Mouse (Mus musculus) hindbrain, embryonic 12.5 days (tissue): ENCODE measurements around the gene Pds5b. TPM values are rescaled to one million over a fixed set of nuclear protein-coding genes. Genes with fewer than 3 reads are reported as not detected.

ENCODE experiments used
- ATAC-seq: fragments of 200-750 bp; cut with Nextera tagmentation; 2 replicates; pipeline ENCODE4 v1.8.0; 2017; ENCODE audit warnings: moderate TSS enrichment; ENCODE audit not compliant: low FRiP score
- H3K27ac ChIP-seq: fragments of 300-500 bp; sonication (generic); 2 replicates; pipeline ENCODE4 v1.5.1; 2016; ENCODE audit warnings: mild to moderate bottlenecking
- H3K27me3 ChIP-seq: fragments of 300-500 bp; sonication (generic); 2 replicates; pipeline ENCODE4 v1.6.1; 2016; ENCODE audit warnings: mild to moderate bottlenecking
- H3K36me3 ChIP-seq: fragments of 300-500 bp; sonication (generic); 2 replicates; pipeline ENCODE4 v1.6.1; 2016; ENCODE audit warnings: mild to moderate bottlenecking
- H3K4me1 ChIP-seq: fragments of 300-500 bp; sonication (generic); 2 replicates; pipeline ENCODE4 v1.6.1; 2016
- H3K4me2 ChIP-seq: fragments of 300-500 bp; sonication (generic); replicated peaks from 2 replicates; pipeline ENCODE4 v1.6.1; 2016; ENCODE audit warnings: mild to moderate bottlenecking
- H3K4me3 ChIP-seq: fragments of 300-500 bp; sonication (generic); 2 replicates; pipeline ENCODE4 v1.5.1; 2016; ENCODE audit warnings: mild to moderate bottlenecking
- H3K9ac ChIP-seq: fragments of 300-500 bp; sonication (generic); 2 replicates; pipeline ENCODE4 v1.6.1; 2016; ENCODE audit warnings: mild to moderate bottlenecking, moderate library complexity
- H3K9me3 ChIP-seq: fragments of 300-500 bp; sonication (generic); replicated peaks from 2 replicates; pipeline ENCODE4 v1.6.1; 2016; ENCODE audit warnings: mild to moderate bottlenecking
- WGBS: fragments of 180-500 bp; shearing (Covaris S2); methylation state at CpG from one replicate; pipeline ENCODE4 v1.1.7; 2016; 5-methylcytosine and 5-hydroxymethylcytosine counted together
- polyA plus RNA-seq: library from polyadenylated mRNA; unstranded; fragments of >200 nt; fragmentation: Nextera tagmentation; extraction: Ambion mirVana; gene quantifications from 2 replicates; pipeline ENCODE4 v1.2.1, GENCODE M21; 2016

The Pds5b gene
- polyA plus RNA-seq, 1 experiment from 2014 or later, result 38.6 TPM

DNA sequence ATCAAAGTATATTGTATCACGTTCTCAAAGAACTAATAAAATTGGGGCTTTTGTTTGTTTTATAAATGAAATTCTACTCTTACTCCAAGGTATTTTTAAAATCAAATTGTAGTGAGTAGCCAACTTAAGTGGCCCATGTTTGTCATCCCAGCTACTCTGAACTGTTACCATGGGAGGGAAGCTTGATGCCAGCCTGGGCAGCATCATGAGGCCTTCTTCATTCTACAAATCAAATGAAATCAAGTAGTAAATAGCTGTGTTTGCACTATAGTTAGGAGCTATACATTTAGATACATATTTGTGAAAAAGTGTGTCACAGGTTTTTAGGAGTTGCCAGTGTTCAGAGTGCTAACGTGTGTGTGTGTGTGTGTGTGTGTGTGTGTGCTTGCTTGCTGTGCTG is 126.5 kb downstream of the Pds5b start:
- no peaks in the 10 kb centered on the region for H3K27me3 ChIP-seq

GRCm38 (mm10) chr5:150814111-150814990 is 140.8 kb downstream of the Pds5b start:
- Histone ChIP-seq H3K4me3 (no peak overlapping the region), H3K4me2 (no peak overlapping the region), H3K9ac (no peak overlapping the region), H3K4me1 (0 out of 2 replicates have a peak, but pooled peaks cover 5% of the 10 kb centered on the region), H3K9me3 (no peaks in the 10 kb centered on the region), H3K36me3 (peaks cover 3% of the 10 kb centered on the region; the same call in 1 of the 2 replicates), H3K27me3 (no peaks in the 10 kb centered on the region), H3K27ac (no peak overlapping the region)
- WGBS, result 65% methylated on average over 13 of the region's 13 CpGs
- ATAC-seq, result no peak

More for the DNA sequence above, 126.5 kb downstream of the Pds5b start:
- WGBS, result 95% methylated on average over 2 of the region's 2 CpGs
- no peak for ATAC-seq
- Histone ChIP-seq H3K4me2 (no peak overlapping the region), H3K4me1 (no peaks in the 10 kb centered on the region), H3K9me3 (no peaks in the 10 kb centered on the region), H3K9ac (no peak overlapping the region), H3K4me3 (no peak overlapping the region), H3K27ac (no peak overlapping the region), H3K36me3 (peaks cover 48% of the 10 kb centered on the region)

DNA sequence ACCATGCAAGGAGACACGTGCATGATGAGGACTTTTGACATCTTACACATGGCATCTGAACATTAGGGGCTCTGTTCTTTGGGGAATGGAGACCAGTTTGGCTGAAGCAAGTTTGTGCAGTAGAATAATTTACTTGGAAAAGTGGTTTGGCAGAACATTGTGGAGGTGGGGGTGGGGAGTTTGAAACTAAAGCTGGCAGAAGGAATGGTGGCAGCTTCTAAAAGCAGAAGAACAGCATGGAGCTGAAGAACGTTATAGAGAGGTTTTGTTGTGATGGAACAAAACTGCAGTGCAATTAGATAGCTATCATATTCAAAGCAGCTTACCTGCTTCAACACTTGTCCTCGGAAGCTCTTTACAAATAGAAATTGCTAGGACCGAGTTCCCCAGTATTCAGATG is 141.9 kb downstream of the Pds5b start:
- H3K27me3 ChIP-seq, result no peaks in the 10 kb centered on the region
- H3K9ac ChIP-seq, result no peak overlapping the region
- 0 out of 2 replicates have a peak, but pooled peaks cover 5% of the 10 kb centered on the region for H3K4me1 ChIP-seq
- H3K36me3 ChIP-seq, result peaks cover 3% of the 10 kb centered on the region; the same call in 1 of the 2 replicates
- no peak overlapping the region for H3K4me2 ChIP-seq
- ATAC-seq, result no peak
- no peak overlapping the region for H3K4me3 ChIP-seq
- no peak overlapping the region for H3K27ac ChIP-seq
- H3K9me3 ChIP-seq, result no peaks in the 10 kb centered on the region
- WGBS, result 87% methylated on average over 4 of the region's 4 CpGs

DNA sequence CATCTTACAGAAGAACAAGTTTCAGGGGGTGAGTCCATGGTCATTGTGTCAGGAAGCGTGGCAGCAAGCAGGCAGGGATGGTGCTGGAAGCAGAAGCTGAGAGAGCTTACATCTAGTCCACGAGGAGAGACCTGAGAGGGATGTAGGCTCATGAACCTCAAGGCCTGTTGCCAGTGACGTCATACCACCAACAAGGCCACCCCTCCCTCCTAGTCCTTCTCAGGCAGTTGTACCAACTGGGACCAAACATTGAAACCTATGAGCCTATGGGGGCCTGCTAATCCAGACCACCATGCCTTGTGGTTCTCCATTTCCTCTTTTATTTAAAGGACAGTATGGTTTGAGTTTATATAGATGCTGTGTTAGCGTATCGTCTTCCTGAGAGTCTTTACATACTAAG is 143.2 kb downstream of the Pds5b start:
- 88% methylated on average over 5 of the region's 5 CpGs for WGBS
- H3K36me3 ChIP-seq, result 0 out of 2 replicates have a peak, but pooled peaks cover 3% of the 10 kb centered on the region

DNA sequence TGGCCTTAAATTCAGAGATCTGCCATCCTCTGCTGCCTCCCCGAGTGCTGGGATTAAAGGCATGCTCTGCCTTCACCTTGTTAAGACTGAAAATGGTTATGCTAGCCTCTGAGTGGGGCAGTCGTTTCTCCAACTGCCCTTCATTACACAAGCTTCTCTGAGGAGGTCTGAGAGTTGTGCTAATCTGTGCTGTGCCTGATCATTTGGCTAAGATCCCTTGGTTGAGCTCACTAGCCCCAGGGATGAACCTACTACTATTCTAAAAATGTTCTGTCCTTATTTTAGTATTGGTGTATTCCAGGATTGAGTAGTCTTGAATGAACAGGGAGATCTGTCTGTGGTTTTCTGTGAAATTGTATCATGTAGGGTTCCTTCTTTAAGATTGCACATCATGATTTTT is 144.5 kb downstream of the Pds5b start:
- Histone ChIP-seq H3K9ac (no peak overlapping the region), H3K4me1 (0 out of 2 replicates have a peak, but pooled peaks cover 5% of the 10 kb centered on the region), H3K27me3 (no peaks in the 10 kb centered on the region), H3K9me3 (no peaks in the 10 kb centered on the region; the same call in 1 of the 2 replicates), H3K36me3 (0 out of 2 replicates have a peak, but pooled peaks cover 3% of the 10 kb centered on the region), H3K27ac (no peak overlapping the region), H3K4me2 (no peak overlapping the region), H3K4me3 (no peak overlapping the region)
- WGBS, result 77% methylated on average over 2 of the region's 2 CpGs
- ATAC-seq, result no peak

More for the DNA sequence above, 143.2 kb downstream of the Pds5b start:
- H3K9ac ChIP-seq, result no peak overlapping the region
- no peak overlapping the region for H3K27ac ChIP-seq
- H3K4me1 ChIP-seq, result 0 out of 2 replicates have a peak, but pooled peaks cover 5% of the 10 kb centered on the region
- no peak overlapping the region for H3K4me2 ChIP-seq
- no peaks in the 10 kb centered on the region for H3K27me3 ChIP-seq
- no peak overlapping the region for H3K4me3 ChIP-seq
- H3K9me3 ChIP-seq, result no peaks in the 10 kb centered on the region
- no peak for ATAC-seq

- no peak for ATAC-seq
- WGBS, result 81% methylated on average over 4 of the region's 4 CpGs
- Histone ChIP-seq H3K27ac (no peak overlapping the region), H3K4me2 (no peak overlapping the region), H3K36me3 (0 out of 2 replicates have a peak, but pooled peaks cover 3% of the 10 kb centered on the region), H3K27me3 (no peaks in the 10 kb centered on the region), H3K9me3 (no peaks in the 10 kb centered on the region; the same call in 1 of the 2 replicates), H3K4me1 (0 out of 2 replicates have a peak, but pooled peaks cover 3% of the 10 kb centered on the region), H3K4me3 (no peak overlapping the region), H3K9ac (no peak overlapping the region)
Observed at GRCm38 (mm10) chr5:150818886-150819285, 145.3 kb downstream of the Pds5b start.

DNA sequence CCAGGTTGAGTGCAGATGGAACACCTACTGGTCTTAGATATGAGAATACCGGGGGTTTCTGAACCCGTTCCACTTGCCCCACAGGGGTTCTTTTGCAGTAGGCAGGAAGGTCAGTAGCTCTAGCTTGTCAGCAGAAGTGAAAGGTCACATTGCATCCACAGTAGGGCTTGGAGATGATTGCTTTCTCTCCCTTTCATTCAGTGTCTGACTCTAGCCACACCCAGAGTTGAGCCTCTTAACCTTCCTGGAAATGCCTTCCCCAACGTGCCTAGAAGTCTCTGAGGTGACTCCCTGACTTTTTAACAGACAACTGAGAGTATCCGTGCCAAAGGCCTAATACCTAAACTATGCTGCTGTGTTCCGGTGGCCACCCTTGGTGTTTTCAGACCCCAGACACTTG is 146.0 kb downstream of the Pds5b start:
- Histone ChIP-seq H3K27ac (no peak overlapping the region), H3K4me2 (no peak overlapping the region), H3K9ac (no peak overlapping the region), H3K36me3 (0 out of 2 replicates have a peak, but pooled peaks cover 3% of the 10 kb centered on the region), H3K9me3 (no peaks in the 10 kb centered on the region; the same call in 1 of the 2 replicates), H3K4me1 (no peaks in the 10 kb centered on the region), H3K4me3 (no peak overlapping the region), H3K27me3 (no peaks in the 10 kb centered on the region)
- WGBS, result 78% methylated on average over 5 of the region's 5 CpGs
- ATAC-seq, result no peak

GRCm38 (mm10) chr5:150821152-150821551 is 147.6 kb downstream of the Pds5b start:
- WGBS, result 88% methylated on average over 4 of the region's 4 CpGs
- no peak overlapping the region for H3K4me2 ChIP-seq
- no peak for ATAC-seq

GRCm38 (mm10) chr5:150822781-150823180 is 149.2 kb downstream of the Pds5b start:
- no peak overlapping the region for H3K27ac ChIP-seq
- no peaks in the 10 kb centered on the region for H3K4me1 ChIP-seq
- ATAC-seq, result no peak
- H3K4me3 ChIP-seq, result no peak overlapping the region
- no peaks in the 10 kb centered on the region for H3K36me3 ChIP-seq
- no peak overlapping the region for H3K4me2 ChIP-seq
- peaks cover 8% of the 10 kb centered on the region; the same call in 1 of the 2 replicates for H3K9me3 ChIP-seq
- H3K27me3 ChIP-seq, result no peaks in the 10 kb centered on the region
- WGBS, result 82% methylated on average over 6 of the region's 6 CpGs
- H3K9ac ChIP-seq, result no peak overlapping the region

More at GRCm38 (mm10) chr5:150821152-150821551, 147.6 kb downstream of the Pds5b start:
- Histone ChIP-seq H3K9me3 (peaks cover 3% of the 10 kb centered on the region; the same call in 1 of the 2 replicates), H3K9ac (no peak overlapping the region), H3K27ac (no peak overlapping the region), H3K4me1 (no peaks in the 10 kb centered on the region), H3K4me3 (no peak overlapping the region), H3K36me3 (no peaks in the 10 kb centered on the region), H3K27me3 (no peaks in the 10 kb centered on the region)

DNA sequence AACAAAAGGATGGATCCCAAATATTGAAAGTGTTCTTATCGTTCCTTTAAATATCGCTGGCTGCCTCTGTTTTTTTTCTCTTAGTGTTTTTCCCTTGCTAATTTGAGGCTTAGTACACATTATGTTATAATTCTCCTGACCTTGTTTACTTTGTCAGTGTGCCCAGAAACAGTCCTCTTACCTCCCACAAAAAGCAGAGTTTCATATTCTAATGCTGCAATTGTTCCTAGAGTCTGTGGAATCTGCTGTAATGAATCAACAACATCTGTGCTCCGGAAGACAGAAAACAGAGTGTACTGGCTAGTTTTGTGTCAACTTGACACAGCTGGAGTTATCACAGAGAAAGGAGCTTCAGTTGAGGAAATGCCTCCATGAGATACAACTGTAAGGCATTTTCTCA is 149.8 kb downstream of the Pds5b start:
- Histone ChIP-seq H3K4me3 (no peak overlapping the region), H3K27ac (no peak overlapping the region), H3K9ac (no peak overlapping the region), H3K27me3 (no peaks in the 10 kb centered on the region), H3K4me1 (no peaks in the 10 kb centered on the region), H3K9me3 (peaks cover 8% of the 10 kb centered on the region; the same call in 1 of the 2 replicates), H3K4me2 (no peak overlapping the region), H3K36me3 (no peaks in the 10 kb centered on the region)
- ATAC-seq, result no peak
- 86% methylated on average over 3 of the region's 3 CpGs for WGBS

DNA sequence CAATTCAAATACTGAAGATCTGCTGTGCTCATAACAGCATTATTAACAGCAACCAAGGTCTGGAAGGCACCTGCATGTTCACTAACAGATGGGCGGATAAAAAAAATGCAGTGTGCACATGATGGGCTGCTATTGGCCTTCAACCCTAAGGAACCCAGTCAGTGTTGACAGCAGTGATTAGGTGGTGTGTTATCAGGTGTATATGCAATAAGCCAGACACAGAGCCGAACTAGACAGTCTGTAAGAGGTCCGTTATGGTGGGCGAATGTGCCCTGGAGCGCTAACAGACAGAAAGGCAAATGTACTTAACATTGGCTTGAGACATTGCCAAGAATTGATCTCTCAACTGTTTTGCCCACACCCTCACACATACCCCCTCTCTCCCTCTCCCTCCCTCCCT is 156.0 kb downstream of the Pds5b start:
- Histone ChIP-seq H3K9me3 (0 out of 2 replicates have a peak, but pooled peaks cover 11% of the 10 kb centered on the region), H3K4me1 (no peaks in the 10 kb centered on the region), H3K36me3 (no peaks in the 10 kb centered on the region), H3K27ac (no peak overlapping the region), H3K4me2 (no peak overlapping the region), H3K27me3 (no peaks in the 10 kb centered on the region), H3K4me3 (no peak overlapping the region), H3K9ac (no peak overlapping the region)
- WGBS, result 91% methylated on average over 5 of the region's 5 CpGs
- no peak for ATAC-seq

DNA sequence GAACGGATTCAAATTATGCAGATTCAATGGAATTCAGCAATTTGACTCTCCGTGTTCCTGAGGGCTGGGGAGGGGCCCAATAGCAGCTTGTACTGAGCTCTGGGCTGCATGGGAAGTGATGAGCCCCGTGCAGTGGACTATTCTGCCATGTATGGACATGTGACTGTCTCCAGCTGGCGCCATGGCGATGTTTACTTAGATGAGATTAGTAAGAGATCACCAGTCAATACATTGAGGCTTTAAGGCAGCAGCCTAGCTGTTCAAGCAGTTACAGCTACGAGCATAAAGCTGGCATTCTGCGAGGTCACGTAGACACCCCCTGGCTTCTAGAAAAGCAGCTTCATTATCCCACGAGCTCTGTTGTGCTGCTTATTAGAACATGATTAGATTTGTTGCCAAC is 157.2 kb downstream of the Pds5b start:
- H3K27me3 ChIP-seq, result no peaks in the 10 kb centered on the region
- ATAC-seq, result no peak
- no peak overlapping the region for H3K9ac ChIP-seq
- H3K4me1 ChIP-seq, result no peaks in the 10 kb centered on the region
- H3K36me3 ChIP-seq, result no peaks in the 10 kb centered on the region
- H3K4me3 ChIP-seq, result no peak overlapping the region
- no peak overlapping the region for H3K27ac ChIP-seq
- H3K4me2 ChIP-seq, result no peak overlapping the region
- 0 out of 2 replicates have a peak, but pooled peaks cover 8% of the 10 kb centered on the region for H3K9me3 ChIP-seq
- 67% methylated on average over 9 of the region's 9 CpGs for WGBS
